ENCODE assay signal across 20 mouse cellular contexts in the genomic region with DNA sequence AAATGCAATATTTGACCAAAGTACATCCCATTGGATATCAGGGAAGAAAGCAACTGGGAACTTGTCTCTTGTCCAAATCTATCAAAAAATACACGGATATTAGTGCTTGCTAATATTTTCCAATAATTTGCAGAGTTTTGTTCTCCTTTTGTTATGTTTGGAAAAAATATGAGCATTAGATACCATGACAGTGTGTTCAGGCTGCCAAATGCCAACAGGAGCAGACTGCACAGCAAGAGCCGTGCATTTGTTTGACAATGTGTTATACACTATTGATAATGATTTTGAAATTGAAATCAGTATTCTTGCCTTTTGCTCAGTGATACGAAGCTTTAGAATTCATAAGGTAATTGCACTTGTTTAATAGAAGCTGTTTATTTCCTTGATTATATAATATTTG.
DNase-seq lines count a peak whose midpoint lies in the region; TF ChIP-seq lines count a peak whose summit lies in the region.
"Had no signal": no experiment of that assay in that cellular context is flagged by ENCODE, and none has a peak within 500 bp of the region (broad histone marks: within the 10 kb centered on the region; RNA-seq: fewer than 3 reads in every experiment).

No protein-coding gene starts in this region.

- H3K4me1 ChIP-seq in limb, embryonic 10.5 days, result no peaks in the 10 kb centered on the region
- H3K4me1 ChIP-seq: embryonic facial prominence, embryonic 10.5 days; embryonic facial prominence, embryonic 12.5 days; forebrain, embryonic 15.5 days had no signal

- WGBS in limb, embryonic 10.5 days, result 88% methylated on average over 3 of the region's 3 CpGs

- peak; percentile 24 for DNase-seq in layer of hippocampus, adult 11-12 months (ENCODE audit: low spot score)
- no peak for DNase-seq in layer of hippocampus, postnatal 10 days (ENCODE audit: low spot score in 2 of 2)
- DNase-seq in layer of hippocampus, adult 2 months (ENCODE audit: low spot score in 2 of 2), result peak; percentile 25 to 33
- DNase-seq in layer of hippocampus, adult 9-10 months (ENCODE audit: low spot score), result no peak
- DNase-seq in layer of hippocampus, adult 8-10 months (ENCODE audit: low spot score in 2 of 2), result peak; percentile 7 to 24
- DNase-seq in layer of hippocampus, postnatal 36 days, result peak; percentile 21 to 35
- no peak for DNase-seq in limb, embryonic 10.5 days (ENCODE audit: low spot score)
- DNase-seq in frontal cortex, postnatal 36 days (ENCODE audit: low spot score in 2 of 2), result no peak
- DNase-seq: adrenal gland, adult 2 months; adrenal gland, postnatal 10 days; adrenal gland, postnatal 25 days; cerebellum, adult 11-12 months; cerebellum, adult 2 months; cerebellum, adult 9-10 months; cerebellum, postnatal 10 days; cerebellum, postnatal 25 days; forebrain, postnatal 0 days had no signal

- no peaks in the 10 kb centered on the region for H3K36me3 ChIP-seq in limb, embryonic 10.5 days
- H3K36me3 ChIP-seq: embryonic facial prominence, embryonic 10.5 days; embryonic facial prominence, embryonic 12.5 days; forebrain, embryonic 15.5 days had no signal

- TF ChIP-seq CTCF in layer of hippocampus, adult 2 months (conservative IDR thresholded peaks at IDR 0.05), result no peak

- peak overlapping the region; percentile 74 for H3K27ac ChIP-seq in layer of hippocampus, adult 2 months
- H3K27ac ChIP-seq in limb, embryonic 10.5 days, result no peak overlapping the region
- H3K27ac ChIP-seq: embryonic facial prominence, embryonic 10.5 days; embryonic facial prominence, embryonic 12.5 days; forebrain, embryonic 15.5 days had no signal

- no peak overlapping the region for H3K4me3 ChIP-seq in layer of hippocampus, adult 2 months
- no peak overlapping the region for H3K4me3 ChIP-seq in limb, embryonic 10.5 days
- H3K4me3 ChIP-seq: embryonic facial prominence, embryonic 10.5 days; embryonic facial prominence, embryonic 12.5 days; forebrain, embryonic 15.5 days had no signal

- H3K27me3 ChIP-seq in limb, embryonic 10.5 days (ENCODE audit: low read depth, poor library complexity, severe bottlenecking), result no peaks in the 10 kb centered on the region
- H3K27me3 ChIP-seq: embryonic facial prominence, embryonic 12.5 days; forebrain, embryonic 15.5 days had no signal

- no peaks in the 10 kb centered on the region for H3K9me3 ChIP-seq in limb, embryonic 10.5 days (replicated peaks)
- H3K9me3 ChIP-seq: embryonic facial prominence, embryonic 10.5 days; embryonic facial prominence, embryonic 12.5 days; forebrain, embryonic 15.5 days had no signal

Comparison
In these comparisons a context has a peak if more than half of its experiments do, and no peak if none do; other contexts are left out.
1. DNase-seq: peak in layer of hippocampus, adult 11-12 months (single experiment), layer of hippocampus, adult 2 months (2 of 2), layer of hippocampus, adult 8-10 months (2 of 2) and layer of hippocampus, postnatal 36 days (2 of 2); none in layer of hippocampus, postnatal 10 days (0 of 2), layer of hippocampus, adult 9-10 months (single experiment), limb, embryonic 10.5 days (single experiment) and frontal cortex, postnatal 36 days (0 of 2).